Mouse (Mus musculus) spleen, adult 2 months (tissue): ENCODE measurements at regions not wholly inside any gene's neighbourhood (a gene's known extent, or its start where the extent isn't known, plus 50 kb on each side); places are given as distances from the start of the nearest gene placed in this dataset.

ENCODE experiments used
- CTCF ChIP-seq: fragments of 200-500 bp; IDR thresholded peaks from 2 replicates; pipeline ENCODE4 v1.5.1; 2011; ENCODE audit warnings: mild to moderate bottlenecking, inconsistent platforms; ENCODE audit not compliant: insufficient read depth, insufficient read length, insufficient replicate concordance; ENCODE audit errors: extremely low read depth
- POLR2A ChIP-seq: fragments of 200-500 bp; IDR thresholded peaks from 2 replicates; pipeline ENCODE4 v1.6.1; 2011; ENCODE audit warnings: low read depth, low read length, inconsistent platforms

DNA sequence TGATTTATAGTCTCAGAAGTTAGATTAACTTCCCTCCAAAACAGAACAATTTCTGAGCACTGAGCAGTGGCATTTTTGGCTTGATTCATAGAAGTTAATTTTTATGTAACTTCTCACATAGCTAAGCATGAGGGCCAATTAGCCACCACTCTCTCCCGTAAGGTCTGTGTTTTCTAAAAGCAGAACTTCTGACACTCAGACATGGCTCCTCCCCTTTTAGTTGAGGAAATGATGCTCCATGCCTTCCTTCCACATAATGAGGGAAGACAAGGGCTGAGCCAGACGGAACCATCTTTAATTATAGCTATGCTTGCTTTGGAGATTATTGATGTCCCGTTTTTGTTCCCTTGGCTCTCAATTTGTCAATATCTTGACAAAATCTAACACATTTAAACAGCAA, 429.3 kb downstream of the Psat1 start:
- TF ChIP-seq POLR2A: no peak
- TF ChIP-seq CTCF: no peak
